Mouse (Mus musculus): ENCODE data around the gene Krtap13.
"Not testable (repeated sequence)": the region's sequence is repeated elsewhere in the genome, so short reads cannot be mapped to it uniquely, and the experiment has no call there.

The Krtap13 gene

GRCm38 (mm10) chr16:88751535-88751934, at the start of gene Krtap13:
Gene Krtap13 (minus strand): TSS chr16:88751635.
- DNase-seq (ENCODE audit: low spot score) = not testable (repeated sequence)

DNA sequence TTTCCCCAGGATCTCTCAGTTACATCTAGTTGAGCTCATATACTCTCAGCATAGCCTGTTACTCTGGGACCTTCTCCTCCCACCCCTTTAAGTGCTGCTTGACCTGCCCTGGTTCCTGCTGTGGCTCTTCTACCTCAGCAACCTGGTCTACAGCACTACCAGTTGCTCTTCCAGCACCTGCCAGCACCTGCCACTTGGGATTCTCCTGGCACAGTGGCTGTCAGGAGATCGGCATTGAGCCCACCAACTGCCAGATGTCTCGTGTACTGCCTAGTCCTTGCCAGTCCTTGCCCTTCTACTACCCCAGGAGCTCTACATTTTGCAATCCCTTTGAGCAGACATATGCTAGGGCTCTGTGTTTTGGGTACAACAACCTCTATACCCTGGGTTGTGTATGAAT, 35.4 kb upstream of the Krtap13 start:
- DNase-seq (ENCODE audit: low spot score) = no peak

GRCm38 (mm10) chr16:88777596-88777995, 26.2 kb upstream of the Krtap13 start, which contains the start of gene Gm5965:
Gene Gm5965 (plus strand): TSS chr16:88777896.
- DNase-seq (ENCODE audit: low spot score) = no peak

GRCm38 (mm10) chr16:88774106-88774505, 22.7 kb upstream of the Krtap13 start, which contains the start of gene 2310057N15Rik:
Gene 2310057N15Rik (minus strand): TSS chr16:88774206.
- no peak for DNase-seq (ENCODE audit: low spot score)

- DNase-seq (ENCODE audit: low spot score) = not testable (repeated sequence)
Measured at GRCm38 (mm10) chr16:88758547-88758946, 7.1 kb upstream of the Krtap13 start, which contains the start of gene 2310034C09Rik. Gene 2310034C09Rik (plus strand): TSS chr16:88758847.

GRCm38 (mm10) chr16:88747943-88748342, 3.5 kb downstream of the Krtap13 start:
- DNase-seq (ENCODE audit: low spot score) = peak; percentile 4

GRCm38 (mm10) chr16:88744750-88745340, 6.6 kb downstream of the Krtap13 start:
- no peak for DNase-seq (ENCODE audit: low spot score)

DNA sequence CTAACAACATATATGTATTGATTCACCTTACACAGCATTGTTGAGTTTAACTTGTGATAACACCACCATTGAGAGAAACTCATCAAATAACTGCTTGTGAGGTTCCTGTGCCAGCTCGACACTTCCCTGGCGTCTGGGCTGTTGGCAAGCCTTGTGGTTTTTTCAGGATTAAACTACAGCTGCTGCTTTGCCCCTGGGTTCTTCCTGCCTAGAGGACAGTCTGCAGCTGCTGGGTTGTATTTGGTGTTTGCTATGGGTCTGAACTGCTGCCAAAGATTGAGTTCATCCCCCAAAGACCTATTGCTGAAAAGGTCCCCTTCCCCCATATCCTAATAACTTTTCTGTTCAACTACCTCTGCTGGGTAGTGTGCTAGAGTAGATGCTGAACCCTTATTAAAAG, 16.0 kb downstream of the Krtap13 start:
- no peak for DNase-seq (ENCODE audit: low spot score)

- no peak for DNase-seq (ENCODE audit: low spot score)
Measured at GRCm38 (mm10) chr16:88728812-88729275, 22.6 kb downstream of the Krtap13 start, which contains the start of gene Krtap13-1. Gene Krtap13-1 (plus strand): TSS chr16:88728862.

DNA sequence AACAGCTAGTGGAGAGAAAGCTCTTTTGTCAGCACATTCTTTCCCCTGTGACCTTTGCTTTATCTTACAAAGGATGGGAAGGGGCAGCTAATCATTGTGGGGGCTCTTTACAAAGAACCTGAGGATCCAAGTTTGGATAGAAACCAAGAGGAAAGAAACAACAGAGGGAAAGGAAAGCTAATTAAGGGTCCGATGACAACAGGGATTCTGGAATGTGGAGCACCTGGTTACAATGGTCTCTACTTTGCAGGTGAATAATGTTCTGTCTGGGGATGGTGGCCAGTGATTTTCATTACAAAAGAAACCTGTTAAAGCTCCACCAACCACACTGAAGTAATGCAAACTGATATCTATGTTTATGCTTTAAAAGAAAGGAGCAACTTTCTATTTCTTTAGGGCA, 31.4 kb downstream of the Krtap13 start:
- DNase-seq (ENCODE audit: low spot score) = no peak

- no peak for DNase-seq (ENCODE audit: low spot score)
Measured at GRCm38 (mm10) chr16:88716549-88716948, 34.9 kb downstream of the Krtap13 start.

GRCm38 (mm10) chr16:88711245-88711644, 40.2 kb downstream of the Krtap13 start:
- no peak for DNase-seq (ENCODE audit: low spot score)

GRCm38 (mm10) chr16:88710757-88711156, 40.7 kb downstream of the Krtap13 start:
- no peak for DNase-seq (ENCODE audit: low spot score)

- no peak for DNase-seq (ENCODE audit: low spot score)
Measured at GRCm38 (mm10) chr16:88707496-88708012, 43.9 kb downstream of the Krtap13 start, which contains the start of gene 2310061N02Rik. Gene 2310061N02Rik (minus strand): TSS chr16:88707962.

DNA sequence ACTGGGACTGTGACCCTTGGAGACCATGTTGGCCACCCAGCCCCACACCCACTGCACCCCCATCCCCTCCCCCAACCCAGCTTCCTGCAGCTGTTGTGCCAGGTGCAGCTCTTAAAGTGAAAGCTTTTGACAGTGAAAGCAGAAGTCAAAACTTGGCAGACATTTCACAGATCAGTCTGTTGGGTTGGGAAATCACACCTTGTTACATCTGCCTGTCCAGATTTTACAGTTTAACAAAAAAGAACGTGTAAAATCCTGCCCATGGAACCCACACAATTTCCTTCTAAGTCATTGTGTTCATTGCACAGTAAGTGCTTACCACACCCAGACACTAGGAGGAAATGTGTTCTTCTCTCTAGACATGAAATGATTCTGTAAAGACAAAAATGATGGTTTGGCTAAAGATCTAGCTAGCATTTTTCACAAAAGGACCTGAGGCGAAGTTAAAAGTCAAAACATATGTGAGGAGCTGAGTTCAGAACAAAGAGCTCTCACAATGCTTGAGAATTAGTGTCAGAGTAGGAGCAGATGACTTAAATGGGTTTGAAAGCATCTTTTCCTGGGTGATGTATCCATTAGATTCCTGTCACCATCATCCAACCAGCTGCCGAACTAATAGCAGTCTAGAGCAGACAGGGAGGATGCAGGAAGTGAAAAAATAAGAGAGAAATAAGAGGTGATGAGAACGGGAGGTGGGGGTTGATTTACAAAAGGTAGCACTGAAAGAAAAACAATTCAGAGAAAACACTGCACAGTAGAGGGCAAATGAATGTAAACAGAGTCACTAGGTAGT, 50.2 kb downstream of the Krtap13 start:
- no peak for DNase-seq (ENCODE audit: low spot score)

Data from layer of hippocampus, adult 9-10 months (tissue).